Mouse (Mus musculus) embryonic facial prominence, embryonic 13.5 days (tissue): ENCODE results near the gene Plpp3. TPM values are rescaled to one million over a fixed set of nuclear protein-coding genes. Genes with fewer than 3 reads are reported as not detected.
A peak's percentile ranks its signal among the peaks of the same experiment; 100 is the strongest.

Experiments used
- ATAC-seq: fragments of 200-750 bp; cut with Nextera tagmentation; 2 replicates; pipeline ENCODE4 v1.8.0; 2017; ENCODE audit warnings: low read depth; ENCODE audit not compliant: insufficient number of reproducible peaks, insufficient read depth, low FRiP score, low TSS enrichment
- H3K27ac ChIP-seq: fragments of 300-500 bp; sonication (generic); 2 replicates; pipeline ENCODE4 v1.5.1; 2015; ENCODE audit warnings: moderate library complexity, mild to moderate bottlenecking, inconsistent platforms
- H3K27me3 ChIP-seq: fragments of 300-500 bp; sonication (generic); 2 replicates; pipeline ENCODE4 v1.6.1; 2015; ENCODE audit warnings: mild to moderate bottlenecking, inconsistent platforms
- H3K36me3 ChIP-seq: fragments of 300-500 bp; sonication (generic); 2 replicates; pipeline ENCODE4 v1.6.1; 2015; ENCODE audit warnings: mild to moderate bottlenecking, inconsistent platforms
- H3K4me1 ChIP-seq: fragments of 300-500 bp; sonication (generic); 2 replicates; pipeline ENCODE4 v1.6.1; 2015; ENCODE audit warnings: inconsistent platforms
- H3K4me2 ChIP-seq: fragments of 300-500 bp; sonication (generic); 2 replicates; pipeline ENCODE4 v1.6.1; 2015; ENCODE audit warnings: moderate library complexity, mild to moderate bottlenecking, inconsistent platforms
- H3K4me3 ChIP-seq: fragments of 300-500 bp; sonication (generic); 2 replicates; pipeline ENCODE4 v1.5.1; 2015; ENCODE audit warnings: mild to moderate bottlenecking, inconsistent platforms
- H3K9ac ChIP-seq: fragments of 300-500 bp; sonication (generic); 2 replicates; pipeline ENCODE4 v1.6.1; 2015; ENCODE audit warnings: mild to moderate bottlenecking, inconsistent platforms
- H3K9me3 ChIP-seq: fragments of 300-500 bp; sonication (generic); 2 replicates; pipeline ENCODE4 v1.6.1; 2016; ENCODE audit warnings: inconsistent platforms
- WGBS: fragments of 180-500 bp; shearing (Covaris S2); methylation state at CpG from one replicate; pipeline ENCODE4 v1.1.7; 2015; ENCODE audit warnings: mixed read lengths; 5-methylcytosine and 5-hydroxymethylcytosine counted together
- polyA plus RNA-seq: library from polyadenylated mRNA; unstranded; fragments of >200 nt; fragmentation: Nextera tagmentation; extraction: Ambion mirVana; gene quantifications from 2 replicates; pipeline ENCODE4 v1.2.1, GENCODE M21; 2015

Gene Plpp3
- polyA plus RNA-seq, 1 experiment from 2014 or later, result 150 TPM

- 9% methylated on average over 6 of the region's 6 CpGs for WGBS
- Histone ChIP-seq H3K4me2 (peak overlapping the region; percentile 85), H3K4me3 (peak overlapping the region; percentile 95), H3K4me1 (peaks cover 47% of the 10 kb centered on the region), H3K9ac (peak overlapping the region; percentile 97), H3K27ac (peak overlapping the region; percentile 99), H3K27me3 (no peaks in the 10 kb centered on the region), H3K9me3 (no peaks in the 10 kb centered on the region), H3K36me3 (peaks cover 32% of the 10 kb centered on the region)
- ATAC-seq, result no peak
Measured at GRCm38 (mm10) chr4:105159531-105159870, 2.4 kb downstream of the Plpp3 start.

- no peak for ATAC-seq
- H3K9me3 ChIP-seq, result no peaks in the 10 kb centered on the region
- H3K4me2 ChIP-seq, result peak overlapping the region; percentile 85
- 53% methylated on average over 6 of the region's 6 CpGs for WGBS
- peaks cover 52% of the 10 kb centered on the region for H3K4me1 ChIP-seq
- peak overlapping the region; percentile 47; the same call in 1 of the 2 replicates for H3K9ac ChIP-seq
- no peak overlapping the region for H3K27ac ChIP-seq
- H3K27me3 ChIP-seq, result no peaks in the 10 kb centered on the region
- peaks cover 32% of the 10 kb centered on the region for H3K36me3 ChIP-seq
- peak overlapping the region; percentile 95 for H3K4me3 ChIP-seq
Measured at GRCm38 (mm10) chr4:105160470-105160869, 3.3 kb downstream of the Plpp3 start.

GRCm38 (mm10) chr4:105162014-105162413, 4.9 kb downstream of the Plpp3 start:
- Histone ChIP-seq H3K27me3 (no peaks in the 10 kb centered on the region), H3K9me3 (no peaks in the 10 kb centered on the region), H3K27ac (no peak overlapping the region), H3K36me3 (peaks cover 32% of the 10 kb centered on the region), H3K4me1 (peaks cover 52% of the 10 kb centered on the region), H3K9ac (no peak overlapping the region; the same call in 1 of the 2 replicates), H3K4me2 (peak overlapping the region; percentile 85), H3K4me3 (no peak overlapping the region; the same call in 1 of the 2 replicates)
- 57% methylated on average over 6 of the region's 6 CpGs for WGBS
- no peak for ATAC-seq

- H3K4me3 ChIP-seq, result 0 out of 2 replicates have a peak overlapping the region, but pooled peaks have one; percentile 6
- 53% methylated on average over 2 of the region's 2 CpGs for WGBS
- no peaks in the 10 kb centered on the region for H3K9me3 ChIP-seq
- no peak overlapping the region for H3K9ac ChIP-seq
- no peak overlapping the region for H3K27ac ChIP-seq
- H3K4me2 ChIP-seq, result peak overlapping the region; percentile 85; the same call in 1 of the 2 replicates
- H3K36me3 ChIP-seq, result peaks cover 32% of the 10 kb centered on the region
- H3K27me3 ChIP-seq, result no peaks in the 10 kb centered on the region
- no peak for ATAC-seq
- peaks cover 54% of the 10 kb centered on the region for H3K4me1 ChIP-seq
Measured at GRCm38 (mm10) chr4:105162676-105163075, 5.5 kb downstream of the Plpp3 start.

- H3K4me3 ChIP-seq, result no peak overlapping the region
- no peaks in the 10 kb centered on the region for H3K27me3 ChIP-seq
- no peak overlapping the region; the same call in 1 of the 2 replicates for H3K27ac ChIP-seq
- no peak overlapping the region for H3K9ac ChIP-seq
- H3K9me3 ChIP-seq, result no peaks in the 10 kb centered on the region
- no peak overlapping the region; the same call in 1 of the 2 replicates for H3K4me2 ChIP-seq
- WGBS, result 52% methylated on average over 4 of the region's 4 CpGs
- H3K4me1 ChIP-seq, result peaks cover 68% of the 10 kb centered on the region
- ATAC-seq, result no peak
- H3K36me3 ChIP-seq, result peaks cover 32% of the 10 kb centered on the region
Measured at GRCm38 (mm10) chr4:105163981-105164411, 6.8 kb downstream of the Plpp3 start.

GRCm38 (mm10) chr4:105164952-105165351, 7.8 kb downstream of the Plpp3 start:
- peaks cover 71% of the 10 kb centered on the region for H3K4me1 ChIP-seq
- WGBS, result 89% methylated on average over 6 of the region's 6 CpGs

GRCm38 (mm10) chr4:105169093-105169571, 12.0 kb downstream of the Plpp3 start:
- Histone ChIP-seq H3K36me3 (peaks cover 16% of the 10 kb centered on the region), H3K4me1 (peaks cover 46% of the 10 kb centered on the region), H3K27ac (no peak overlapping the region), H3K4me3 (no peak overlapping the region), H3K27me3 (no peaks in the 10 kb centered on the region), H3K9ac (no peak overlapping the region), H3K4me2 (no peak overlapping the region), H3K9me3 (no peaks in the 10 kb centered on the region)
- WGBS, result 56% methylated on average over 7 of the region's 7 CpGs
- no peak for ATAC-seq

More at GRCm38 (mm10) chr4:105164952-105165351, 7.8 kb downstream of the Plpp3 start:
- Histone ChIP-seq H3K4me2 (no peak overlapping the region), H3K4me3 (no peak overlapping the region), H3K27me3 (no peaks in the 10 kb centered on the region), H3K9me3 (no peaks in the 10 kb centered on the region), H3K36me3 (peaks cover 32% of the 10 kb centered on the region), H3K9ac (no peak overlapping the region), H3K27ac (no peak overlapping the region)
- ATAC-seq, result no peak

GRCm38 (mm10) chr4:105169826-105170810, 13.0 kb downstream of the Plpp3 start:
- no peak for ATAC-seq

GRCm38 (mm10) chr4:105170811-105171401, 13.8 kb downstream of the Plpp3 start:
- WGBS, result 66% methylated on average over 9 of the region's 9 CpGs
- no peaks in the 10 kb centered on the region for H3K9me3 ChIP-seq
- H3K9ac ChIP-seq, result no peak overlapping the region
- H3K27ac ChIP-seq, result no peak overlapping the region
- H3K4me2 ChIP-seq, result no peak overlapping the region
- no peak for ATAC-seq
- H3K4me1 ChIP-seq, result peaks cover 54% of the 10 kb centered on the region
- H3K36me3 ChIP-seq, result peaks cover 22% of the 10 kb centered on the region
- no peaks in the 10 kb centered on the region for H3K27me3 ChIP-seq
- no peak overlapping the region for H3K4me3 ChIP-seq

More at GRCm38 (mm10) chr4:105169826-105170810, 13.0 kb downstream of the Plpp3 start:
- Histone ChIP-seq H3K36me3 (peaks cover 22% of the 10 kb centered on the region), H3K4me1 (peaks cover 48% of the 10 kb centered on the region), H3K27me3 (no peaks in the 10 kb centered on the region), H3K9me3 (no peaks in the 10 kb centered on the region), H3K27ac (no peak overlapping the region), H3K4me3 (no peak overlapping the region), H3K9ac (no peak overlapping the region), H3K4me2 (no peak overlapping the region)
- WGBS, result 60% methylated on average over 16 of the region's 16 CpGs

- no peak overlapping the region for H3K4me3 ChIP-seq
- no peak for ATAC-seq
- peaks cover 56% of the 10 kb centered on the region for H3K4me1 ChIP-seq
- peaks cover 23% of the 10 kb centered on the region for H3K36me3 ChIP-seq
- 69% methylated on average over 3 of the region's 3 CpGs for WGBS
- H3K27ac ChIP-seq, result no peak overlapping the region
- H3K9me3 ChIP-seq, result no peaks in the 10 kb centered on the region
- no peaks in the 10 kb centered on the region for H3K27me3 ChIP-seq
- no peak overlapping the region for H3K4me2 ChIP-seq
- H3K9ac ChIP-seq, result no peak overlapping the region
Measured at GRCm38 (mm10) chr4:105171432-105171831, 14.3 kb downstream of the Plpp3 start.

- no peak overlapping the region for H3K4me3 ChIP-seq
- peaks cover 47% of the 10 kb centered on the region for H3K4me1 ChIP-seq
- WGBS, result 51% methylated on average over 4 of the region's 4 CpGs
- H3K27me3 ChIP-seq, result no peaks in the 10 kb centered on the region
- H3K36me3 ChIP-seq, result peaks cover 32% of the 10 kb centered on the region
- H3K9ac ChIP-seq, result 0 out of 2 replicates have a peak overlapping the region, but pooled peaks have one; percentile 6
- no peaks in the 10 kb centered on the region for H3K9me3 ChIP-seq
- H3K4me2 ChIP-seq, result no peak overlapping the region; the same call in 1 of the 2 replicates
- peak overlapping the region; percentile 51; the same call in 1 of the 2 replicates for H3K27ac ChIP-seq
- no peak for ATAC-seq
Measured at GRCm38 (mm10) chr4:105174778-105175177, 17.6 kb downstream of the Plpp3 start.
